Mouse (Mus musculus) spleen, adult 2 months (tissue): ENCODE results near the gene Parg.

Experiments
- CTCF ChIP-seq: fragments of 200-500 bp; IDR thresholded peaks from 2 replicates; pipeline ENCODE4 v1.5.1; 2011; ENCODE audit warnings: mild to moderate bottlenecking, inconsistent platforms; ENCODE audit not compliant: insufficient read depth, insufficient read length, insufficient replicate concordance; ENCODE audit errors: extremely low read depth
- POLR2A ChIP-seq: fragments of 200-500 bp; IDR thresholded peaks from 2 replicates; pipeline ENCODE4 v1.6.1; 2011; ENCODE audit warnings: low read depth, low read length, inconsistent platforms

DNA sequence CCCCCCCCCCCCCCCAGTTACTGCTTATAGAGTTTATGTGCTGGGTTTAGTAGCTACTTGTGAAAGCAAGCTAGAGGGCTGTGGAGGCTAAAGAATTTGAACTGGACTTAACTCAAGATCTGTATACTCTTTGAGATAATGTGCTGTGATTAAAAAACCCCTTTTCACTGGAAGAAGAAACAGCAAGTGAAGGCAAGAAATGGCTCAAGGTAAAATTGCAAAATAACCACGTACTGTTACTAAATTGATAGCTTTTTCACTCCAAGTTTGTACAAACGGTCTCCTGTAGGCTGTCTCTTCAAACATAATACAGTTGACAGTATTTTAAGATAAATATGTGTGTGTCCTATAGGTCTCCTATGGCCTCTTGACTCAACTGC is 35.7 kb upstream of the Parg start:
- TF ChIP-seq CTCF (no peak), POLR2A (no peak)
